Mouse (Mus musculus) liver, embryonic 14.5 days (tissue): ENCODE measurements around the gene Hnrnpa1. TPM values are rescaled to one million over a fixed set of nuclear protein-coding genes. Genes with fewer than 3 reads are reported as not detected.
"Not testable (repeated sequence)": the region's sequence is repeated elsewhere in the genome, so short reads cannot be mapped to it uniquely, and the experiment has no call there.

Experiments used
- ATAC-seq: fragments of 200-750 bp; cut with Nextera tagmentation; 2 replicates; pipeline ENCODE4 v1.8.0; 2017; ENCODE audit warnings: moderate number of reproducible peaks, mild to moderate bottlenecking, moderate library complexity; ENCODE audit not compliant: insufficient read depth
- DNase-seq, 3 experiments: peaks; one replicate each; pipeline ENCODE4 v3.0.0-alpha.2; 2012 to 2013; ENCODE audit warnings: low read depth in 3 of 3, low spot score in 3 of 3
- H3K27ac ChIP-seq: fragments of 300-500 bp; sonication (generic); 2 replicates; pipeline ENCODE4 v1.5.1; 2014; ENCODE audit warnings: moderate library complexity, mild to moderate bottlenecking, control low read depth, inconsistent platforms
- H3K27me3 ChIP-seq: fragments of 300-500 bp; sonication (generic); 2 replicates; pipeline ENCODE4 v1.6.1; 2014; ENCODE audit warnings: mild to moderate bottlenecking, low read length, moderate library complexity; ENCODE audit not compliant: control insufficient read depth, insufficient read depth
- H3K36me3 ChIP-seq: fragments of 300-500 bp; sonication (generic); replicated peaks from 2 replicates; pipeline ENCODE4 v1.6.1; 2014; ENCODE audit warnings: low read depth; ENCODE audit not compliant: control insufficient read depth, insufficient read depth
- H3K4me1 ChIP-seq, 2 experiments: fragments of 200-500 bp in 1 of 2; fragments of 300-500 bp in 1 of 2; sonication (generic) in 1 of 2; replicated peaks; 2 replicates each; pipeline ENCODE4 v1.6.1; 2012 to 2014; ENCODE audit warnings: antibody characterized with exemption in 1 of 2, inconsistent platforms in 1 of 2, low read length in 1 of 2; ENCODE audit not compliant: control insufficient read depth in 2 of 2, insufficient read depth in 2 of 2
- H3K4me2 ChIP-seq: fragments of 300-500 bp; sonication (generic); 2 replicates; pipeline ENCODE4 v1.6.1; 2014; ENCODE audit warnings: low read depth, mild to moderate bottlenecking, control low read depth, moderate library complexity
- H3K4me3 ChIP-seq, 2 experiments: fragments of 200-500 bp in 1 of 2; fragments of 300-500 bp in 1 of 2; sonication (generic) in 1 of 2; 2 replicates each; pipeline ENCODE4 v1.5.1; 2012 to 2014; ENCODE audit warnings: low read depth in 2 of 2, low read length in 2 of 2, mild to moderate bottlenecking in 2 of 2, control low read depth in 1 of 2, inconsistent platforms in 1 of 2, moderate library complexity in 1 of 2; ENCODE audit not compliant: insufficient read depth in 1 of 2
- H3K9ac ChIP-seq: fragments of 300-500 bp; sonication (generic); replicated peaks from 2 replicates; pipeline ENCODE4 v1.6.1; 2014; ENCODE audit warnings: mild to moderate bottlenecking, control low read depth, moderate library complexity
- H3K9me3 ChIP-seq: fragments of 300-500 bp; sonication (generic); 2 replicates; pipeline ENCODE4 v1.6.1; 2016; ENCODE audit warnings: low read length, mixed read lengths; ENCODE audit not compliant: control insufficient read depth
- CTCF ChIP-seq: IDR thresholded peaks from 2 replicates; pipeline ENCODE4 v1.5.1; 2016; ENCODE audit warnings: antibody characterized with exemption, low read depth, control low read depth
- EP300 ChIP-seq: IDR thresholded peaks from 2 replicates; pipeline ENCODE4 v1.6.1; 2016; ENCODE audit warnings: antibody characterized with exemption, low read depth
- WGBS: fragments of 180-500 bp; shearing (Covaris S2); extraction: QIAGEN DNeasy Blood & Tissue Kit; methylation state at CpG from one replicate; pipeline ENCODE4 v1.1.7; 2014; ENCODE audit not compliant: insufficient replicate concordance; 5-methylcytosine and 5-hydroxymethylcytosine counted together
- polyA plus RNA-seq, 2 experiments: library from polyadenylated mRNA; depleted of rRNA in 1 of 2; stranded (reverse) in 1 of 2; unstranded in 1 of 2; fragments of >200 nt; fragmentation: Nextera tagmentation in 1 of 2; extraction: Ambion mirVana in 1 of 2; gene quantifications; 2 replicates each; pipeline versions ENCODE4 v1.2.1 to v1.2.3; 2012 to 2014

Gene Hnrnpa1
- polyA plus RNA-seq, 2 experiments = 240 to 510 TPM

GRCm38 (mm10) chr15:103264794-103265193 is 24.6 kb downstream of the Hnrnpa1 start:
- peak; percentile 50; the same call in 1 of the 2 replicates for ATAC-seq
- Histone ChIP-seq H3K27ac (peak overlapping the region; percentile 62), H3K4me1 (peaks cover 32 to 40% of the 10 kb centered on the region in 2 experiments)

GRCm38 (mm10) chr15:103268903-103269302 is 28.7 kb downstream of the Hnrnpa1 start:
- DNase-seq (no peak), ATAC-seq (no peak)
- Histone ChIP-seq H3K4me1 (peaks cover 22 to 28% of the 10 kb centered on the region in 2 experiments), H3K4me2 (no peak overlapping the region), H3K36me3 (no peaks in the 10 kb centered on the region), H3K27me3 (no peaks in the 10 kb centered on the region), H3K9ac (no peak overlapping the region), H3K27ac (no peak overlapping the region), H3K4me3 (no peak overlapping the region), H3K9me3 (no peaks in the 10 kb centered on the region)
- TF ChIP-seq EP300 = no peak
- TF ChIP-seq CTCF = no peak
- WGBS = 41% methylated on average over 4 of the region's 4 CpGs

More at GRCm38 (mm10) chr15:103264794-103265193, 24.6 kb downstream of the Hnrnpa1 start:
- Histone ChIP-seq H3K4me2 (no peak overlapping the region), H3K36me3 (no peaks in the 10 kb centered on the region), H3K9ac (peak overlapping the region; percentile 18; the same call in 1 of the 2 replicates), H3K4me3 (no peak overlapping the region), H3K27me3 (no peaks in the 10 kb centered on the region), H3K9me3 (no peaks in the 10 kb centered on the region)
- no peak for TF ChIP-seq CTCF
- TF ChIP-seq EP300 = no peak
- WGBS = 65% methylated on average over 2 of the region's 2 CpGs
- DNase-seq = no peak

DNA sequence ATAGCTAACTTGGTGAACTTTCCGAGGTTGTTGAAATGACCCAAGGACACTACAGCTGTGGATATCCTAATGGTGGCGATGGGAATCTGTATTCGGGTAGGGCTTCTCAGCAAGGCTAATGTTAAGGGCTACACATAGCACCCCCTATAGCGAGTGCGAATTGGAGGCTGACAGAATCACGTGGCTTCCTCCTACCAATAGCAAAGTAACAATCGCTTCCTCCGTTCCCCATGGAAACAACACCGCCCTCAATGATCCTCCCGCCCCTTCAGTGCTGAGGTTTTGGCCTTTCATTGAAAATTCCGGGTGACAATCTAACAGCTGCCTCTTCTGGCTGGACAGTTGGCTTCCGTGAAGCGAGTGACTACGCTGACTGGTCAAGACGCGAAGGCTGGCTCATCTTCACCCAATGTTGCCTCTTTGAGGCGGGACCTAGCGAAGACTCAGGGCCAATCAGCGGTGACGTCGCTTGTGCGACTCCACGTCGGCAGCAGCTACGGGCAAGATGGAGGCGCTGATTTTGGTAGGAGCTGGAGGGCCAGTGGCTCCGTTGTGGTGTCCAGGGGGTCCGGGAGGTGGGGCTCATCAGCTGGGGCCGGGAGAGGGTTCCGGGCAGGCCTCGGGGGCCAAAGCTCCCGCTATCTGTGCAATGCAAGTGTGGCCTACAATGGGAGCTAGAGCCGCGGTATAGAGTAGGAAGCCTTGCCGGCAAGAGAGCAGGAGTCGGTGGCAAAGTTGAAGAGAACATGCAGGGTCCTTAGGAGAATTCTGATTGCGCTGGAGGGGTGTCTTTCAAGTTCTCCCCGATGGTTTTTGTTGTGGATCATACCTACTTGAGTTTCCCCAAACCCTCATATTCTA is 32.4 kb downstream of the Hnrnpa1 start, which contains the start of gene Copz1:
Copz1 (plus strand) TSS at position 296 of the 861 bp plus-strand sequence.
- DNase-seq (peak; percentile 99 to 100 (median 100)), ATAC-seq (peak; percentile 97)
- peak within 1 kb of the TSS; percentile 93 for H3K4me2 ChIP-seq
- H3K9me3 ChIP-seq = no peaks in the 10 kb centered on the region
- H3K9ac ChIP-seq = peak within 1 kb of the TSS; percentile 90
- peak within 1 kb of the TSS; percentile 89 to 91 for H3K4me3 ChIP-seq
- peaks cover 3% of the 10 kb centered on the region; the same call in 1 of the 2 replicates for H3K36me3 ChIP-seq
- no peaks in the 10 kb centered on the region for H3K27me3 ChIP-seq
- peak; percentile 50 for TF ChIP-seq CTCF
- TF ChIP-seq EP300 = no peak; the same call in 1 of the 2 replicates
- H3K4me1 ChIP-seq = peaks cover 18 to 27% of the 10 kb centered on the region in 2 experiments
- peak within 1 kb of the TSS; percentile 79 for H3K27ac ChIP-seq
- WGBS = under 1% methylated on average over 38 of the region's 38 CpGs

GRCm38 (mm10) chr15:103275943-103276342 is 35.7 kb downstream of the Hnrnpa1 start:
- not testable (repeated sequence) for H3K4me2 ChIP-seq, H3K9me3 ChIP-seq, ATAC-seq, DNase-seq, H3K27ac ChIP-seq, H3K27me3 ChIP-seq, H3K9ac ChIP-seq, H3K4me3 ChIP-seq, H3K36me3 ChIP-seq
- H3K4me1 ChIP-seq = peaks cover 23 to 35% of the 10 kb centered on the region in 2 experiments
- WGBS = 74% methylated on average over 3 of the region's 3 CpGs

DNA sequence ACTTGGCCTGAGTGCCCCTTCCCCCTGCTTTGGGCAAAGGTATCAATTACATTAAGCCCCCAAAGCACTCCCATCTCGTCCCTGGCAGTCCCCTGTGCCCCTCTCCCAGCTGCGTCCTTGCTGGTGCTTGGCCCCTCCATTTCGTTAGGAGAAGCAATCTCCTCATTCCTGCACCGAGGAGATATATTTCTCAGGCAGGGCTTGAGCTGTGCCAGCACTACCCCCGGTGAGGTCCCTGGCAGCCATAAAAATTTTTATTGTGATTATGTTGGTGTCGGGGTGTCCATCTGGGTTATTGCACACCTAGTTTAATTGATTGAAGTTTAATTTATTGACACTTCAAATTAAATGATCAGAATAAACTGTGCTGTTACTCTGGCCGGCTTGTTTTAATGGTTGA is 37.7 kb downstream of the Hnrnpa1 start:
- Histone ChIP-seq H3K4me1 (peaks cover 25 to 42% of the 10 kb centered on the region in 2 experiments), H3K4me3 (no peak overlapping the region), H3K36me3 (peaks cover 4% of the 10 kb centered on the region; the same call in 1 of the 2 replicates), H3K27me3 (no peaks in the 10 kb centered on the region), H3K27ac (no peak overlapping the region), H3K4me2 (no peak overlapping the region), H3K9ac (no peak overlapping the region; the same call in 1 of the 2 replicates), H3K9me3 (no peaks in the 10 kb centered on the region)
- TF ChIP-seq EP300 = no peak
- no peak for TF ChIP-seq CTCF
- DNase-seq (no peak), ATAC-seq (no peak)
- WGBS = 61% methylated on average over 7 of the region's 7 CpGs
